Mouse (Mus musculus) forebrain, embryonic 13.5 days (tissue): ENCODE data around the gene Ugt1a8. TPM values are rescaled to one million over a fixed set of nuclear protein-coding genes. Genes with fewer than 3 reads are reported as not detected.
A peak's percentile ranks its signal among the peaks of the same experiment; 100 is the strongest.

Experiments used
- ATAC-seq: fragments of 200-750 bp; cut with Nextera tagmentation; 2 replicates; pipeline ENCODE4 v1.8.0; 2017
- H3K27ac ChIP-seq: fragments of 300-500 bp; sonication (generic); 2 replicates; pipeline ENCODE4 v1.5.1; 2015; ENCODE audit warnings: inconsistent platforms, mild to moderate bottlenecking, moderate library complexity
- H3K27me3 ChIP-seq: fragments of 300-500 bp; sonication (generic); 2 replicates; pipeline ENCODE4 v1.6.1; 2015; ENCODE audit warnings: mild to moderate bottlenecking, inconsistent platforms
- H3K36me3 ChIP-seq: fragments of 300-500 bp; sonication (generic); 2 replicates; pipeline ENCODE4 v1.6.1; 2015; ENCODE audit warnings: mild to moderate bottlenecking, inconsistent platforms; ENCODE audit not compliant: poor library complexity, severe bottlenecking
- H3K4me1 ChIP-seq: fragments of 300-500 bp; sonication (generic); 2 replicates; pipeline ENCODE4 v1.6.1; 2015; ENCODE audit warnings: inconsistent platforms
- H3K4me2 ChIP-seq: fragments of 300-500 bp; sonication (generic); 2 replicates; pipeline ENCODE4 v1.6.1; 2015; ENCODE audit warnings: inconsistent platforms, mild to moderate bottlenecking, moderate library complexity
- H3K4me3 ChIP-seq: fragments of 300-500 bp; sonication (generic); 2 replicates; pipeline ENCODE4 v1.5.1; 2015; ENCODE audit warnings: mild to moderate bottlenecking, inconsistent platforms
- H3K9ac ChIP-seq: fragments of 300-500 bp; sonication (generic); 2 replicates; pipeline ENCODE4 v1.6.1; 2015; ENCODE audit warnings: mild to moderate bottlenecking, inconsistent platforms
- H3K9me3 ChIP-seq: fragments of 300-500 bp; sonication (generic); replicated peaks from 2 replicates; pipeline ENCODE4 v1.6.1; 2016; ENCODE audit warnings: inconsistent platforms
- WGBS: fragments of 180-500 bp; shearing (Covaris S2); methylation state at CpG from one replicate; pipeline ENCODE4 v1.1.7; 2015; 5-methylcytosine and 5-hydroxymethylcytosine counted together
- polyA plus RNA-seq: library from polyadenylated mRNA; unstranded; fragments of >200 nt; fragmentation: Nextera tagmentation; extraction: Ambion mirVana; gene quantifications from 2 replicates; pipeline ENCODE4 v1.2.1, GENCODE M21; 2015

Gene Ugt1a8
- polyA plus RNA-seq, 1 experiment from 2014 or later = not detected

DNA sequence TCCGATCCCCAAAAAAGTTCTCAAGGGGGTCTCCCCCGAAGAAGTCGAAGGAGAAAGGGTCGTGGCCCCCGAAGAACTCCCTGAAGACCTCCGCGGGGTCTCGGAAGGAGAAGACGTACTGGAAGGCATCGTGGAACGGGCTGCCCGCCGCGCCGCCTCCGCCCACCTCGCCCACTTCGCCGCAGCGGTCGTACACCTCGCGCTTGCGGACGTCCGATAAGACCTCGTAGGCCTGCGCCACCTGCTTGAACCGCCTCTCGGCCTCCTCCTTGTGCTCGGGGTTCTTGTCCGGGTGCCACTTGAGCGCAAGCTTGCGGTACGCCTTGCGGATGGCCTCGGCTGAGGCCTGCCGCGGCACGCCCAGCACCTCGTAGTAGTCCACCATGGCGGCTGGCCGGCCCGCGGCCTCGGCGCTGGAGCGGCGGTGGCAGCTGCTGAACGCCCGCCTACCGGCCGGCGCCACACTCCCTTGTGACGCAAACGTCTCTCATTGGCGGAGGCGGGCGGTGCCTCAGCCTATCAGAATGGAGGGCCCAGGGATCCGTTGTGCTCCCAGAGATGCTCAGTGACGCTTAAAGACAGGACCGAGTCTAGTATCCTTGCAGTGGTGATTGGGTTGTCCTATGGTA, 117.8 kb downstream of the Ugt1a8 start, which contains the start of gene Dnajb3:
Gene Dnajb3, minus strand, starts transcription at position 489 of the 629 bp plus-strand sequence.
- Histone ChIP-seq H3K9me3 (peaks cover 5% of the 10 kb centered on the region; the same call in 1 of the 2 replicates), H3K4me3 (peak within 1 kb of the TSS; percentile 50), H3K36me3 (no peaks in the 10 kb centered on the region), H3K4me2 (peak within 1 kb of the TSS; percentile 70), H3K27me3 (no peaks in the 10 kb centered on the region), H3K27ac (no peak within 1 kb of the TSS; the same call in 1 of the 2 replicates), H3K4me1 (no peaks in the 10 kb centered on the region), H3K9ac (peak within 1 kb of the TSS; percentile 74)
- WGBS = 5% methylated on average over 62 of the region's 62 CpGs
- ATAC-seq = peak; percentile 100

DNA sequence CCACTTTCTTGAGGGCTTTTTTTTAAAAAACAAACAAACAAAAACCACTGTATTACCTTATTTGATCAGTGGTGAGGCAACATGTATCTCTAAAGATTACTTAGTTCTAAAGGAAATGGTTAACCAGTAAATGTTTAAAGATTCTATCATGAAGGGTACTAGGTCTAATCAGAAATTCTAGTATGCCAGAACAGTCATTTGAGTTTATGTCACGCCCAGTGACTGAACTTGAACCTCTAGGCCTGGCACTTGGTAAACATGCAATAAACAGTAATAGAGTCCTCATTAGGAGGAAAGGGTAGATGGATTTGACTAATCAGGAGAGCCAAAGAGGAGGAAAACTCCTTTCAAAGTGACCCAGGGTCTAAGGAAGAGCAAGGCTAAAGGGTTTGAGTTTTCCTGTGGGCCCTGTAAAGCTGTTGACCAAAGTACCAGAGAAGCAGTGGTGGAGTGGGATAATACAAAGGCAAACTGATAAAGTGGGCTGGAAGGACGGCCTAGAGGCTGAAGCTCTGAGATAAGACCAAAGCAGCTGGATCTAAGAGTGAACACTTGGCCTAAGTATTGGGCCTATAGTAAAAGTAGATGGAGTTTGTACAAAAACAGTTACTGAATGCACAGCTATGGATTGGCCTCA, 119.3 kb downstream of the Ugt1a8 start:
- no peak overlapping the region for H3K4me3 ChIP-seq
- no peak for ATAC-seq
- 91% methylated on average over 2 of the region's 2 CpGs for WGBS
- peaks cover 13% of the 10 kb centered on the region for H3K9me3 ChIP-seq
- no peaks in the 10 kb centered on the region for H3K36me3 ChIP-seq
- H3K9ac ChIP-seq = no peak overlapping the region
- no peaks in the 10 kb centered on the region for H3K4me1 ChIP-seq
- H3K4me2 ChIP-seq = no peak overlapping the region
- no peaks in the 10 kb centered on the region for H3K27me3 ChIP-seq
- no peak overlapping the region for H3K27ac ChIP-seq

DNA sequence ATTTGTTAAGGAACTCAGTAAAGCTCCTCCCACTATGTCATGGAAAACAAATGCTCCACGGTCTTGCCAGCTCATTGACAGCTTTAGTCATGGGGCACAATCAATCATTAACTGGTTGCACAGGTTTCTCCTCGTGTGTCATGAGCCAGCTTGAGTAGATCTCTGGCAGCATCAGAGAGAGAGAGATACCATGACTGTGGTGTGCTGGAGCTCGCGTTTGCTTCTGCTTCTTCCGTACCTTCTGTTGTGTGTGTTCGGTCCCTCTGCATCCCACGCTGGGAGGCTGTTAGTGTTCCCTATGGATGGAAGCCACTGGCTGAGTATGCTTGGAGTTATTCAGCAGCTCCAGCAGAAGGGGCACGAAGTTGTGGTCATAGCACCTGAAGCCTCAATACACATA, 124.2 kb downstream of the Ugt1a8 start, which contains the start of gene Ugt1a1:
Gene Ugt1a1, plus strand, starts transcription at position 148 of the 400 bp plus-strand sequence.
- Histone ChIP-seq H3K27me3 (no peaks in the 10 kb centered on the region), H3K4me2 (no peak within 1 kb of the TSS), H3K36me3 (no peaks in the 10 kb centered on the region), H3K4me1 (no peaks in the 10 kb centered on the region), H3K9ac (no peak within 1 kb of the TSS), H3K4me3 (no peak within 1 kb of the TSS), H3K9me3 (peaks cover 52% of the 10 kb centered on the region), H3K27ac (no peak within 1 kb of the TSS)
- ATAC-seq = no peak
- 70% methylated on average over 8 of the region's 8 CpGs for WGBS

- peaks cover 59% of the 10 kb centered on the region for H3K9me3 ChIP-seq
- 60% methylated on average over 8 of the region's 8 CpGs for WGBS
Observed at GRCm38 (mm10) chr1:88212341-88213045, 124.9 kb downstream of the Ugt1a8 start.

GRCm38 (mm10) chr1:88213061-88213460, 125.4 kb downstream of the Ugt1a8 start:
- Histone ChIP-seq H3K9ac (no peak overlapping the region), H3K4me3 (no peak overlapping the region), H3K4me1 (no peaks in the 10 kb centered on the region), H3K27me3 (no peaks in the 10 kb centered on the region), H3K4me2 (no peak overlapping the region), H3K27ac (no peak overlapping the region), H3K9me3 (peaks cover 61% of the 10 kb centered on the region), H3K36me3 (no peaks in the 10 kb centered on the region)
- no peak for ATAC-seq
- 77% methylated on average over 1 of the region's 1 CpGs for WGBS

More at GRCm38 (mm10) chr1:88212341-88213045, 124.9 kb downstream of the Ugt1a8 start:
- no peaks in the 10 kb centered on the region for H3K27me3 ChIP-seq
- no peak overlapping the region for H3K4me2 ChIP-seq
- no peaks in the 10 kb centered on the region for H3K4me1 ChIP-seq
- H3K27ac ChIP-seq = no peak overlapping the region
- no peak for ATAC-seq
- no peak overlapping the region for H3K9ac ChIP-seq
- no peak overlapping the region for H3K4me3 ChIP-seq
- no peaks in the 10 kb centered on the region for H3K36me3 ChIP-seq

DNA sequence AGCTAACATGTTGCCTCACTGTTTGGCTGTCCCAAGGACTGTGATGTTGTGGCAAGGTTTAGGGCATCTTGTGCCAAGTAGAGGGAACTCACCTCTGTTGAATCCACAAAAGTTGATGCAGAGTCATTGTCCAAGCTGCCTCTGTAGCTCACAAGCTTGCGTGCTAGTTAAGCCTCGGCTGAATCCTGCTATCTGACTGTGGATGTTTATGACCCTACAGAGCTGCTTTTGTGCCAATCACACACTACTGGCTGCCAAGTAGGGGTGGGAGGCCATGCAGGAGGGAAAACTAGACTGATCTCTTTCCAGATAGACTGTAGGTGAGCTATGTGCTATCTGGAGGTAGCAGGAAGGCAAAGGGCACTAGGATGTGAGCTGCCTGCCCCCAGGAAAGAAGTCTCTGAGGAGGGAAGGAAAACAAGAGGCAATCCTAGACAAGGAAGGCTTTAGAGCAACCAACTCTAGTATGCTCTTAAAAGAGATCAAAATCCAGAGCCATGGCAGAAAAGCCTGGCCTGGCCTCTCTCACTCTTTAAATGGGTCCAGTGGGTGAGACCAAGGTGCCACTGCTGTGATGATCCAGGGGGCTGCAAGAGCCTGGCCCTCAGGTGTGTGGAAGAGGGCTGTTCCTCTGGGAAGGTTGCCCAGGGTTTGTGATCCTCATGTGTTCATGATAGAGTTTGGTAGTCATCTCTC, 126.3 kb downstream of the Ugt1a8 start:
- no peak for ATAC-seq
- Histone ChIP-seq H3K4me1 (no peaks in the 10 kb centered on the region), H3K4me2 (no peak overlapping the region), H3K27me3 (no peaks in the 10 kb centered on the region), H3K36me3 (no peaks in the 10 kb centered on the region), H3K9ac (no peak overlapping the region), H3K4me3 (no peak overlapping the region), H3K27ac (no peak overlapping the region), H3K9me3 (peaks cover 61% of the 10 kb centered on the region)
- WGBS = 83% methylated on average over 2 of the region's 2 CpGs

GRCm38 (mm10) chr1:88214462-88214952, 126.9 kb downstream of the Ugt1a8 start:
- Histone ChIP-seq H3K27ac (no peak overlapping the region), H3K4me3 (no peak overlapping the region), H3K27me3 (no peaks in the 10 kb centered on the region), H3K4me1 (no peaks in the 10 kb centered on the region), H3K9me3 (peaks cover 61% of the 10 kb centered on the region), H3K9ac (no peak overlapping the region), H3K36me3 (no peaks in the 10 kb centered on the region), H3K4me2 (no peak overlapping the region)
- 79% methylated on average over 2 of the region's 2 CpGs for WGBS
- ATAC-seq = no peak

DNA sequence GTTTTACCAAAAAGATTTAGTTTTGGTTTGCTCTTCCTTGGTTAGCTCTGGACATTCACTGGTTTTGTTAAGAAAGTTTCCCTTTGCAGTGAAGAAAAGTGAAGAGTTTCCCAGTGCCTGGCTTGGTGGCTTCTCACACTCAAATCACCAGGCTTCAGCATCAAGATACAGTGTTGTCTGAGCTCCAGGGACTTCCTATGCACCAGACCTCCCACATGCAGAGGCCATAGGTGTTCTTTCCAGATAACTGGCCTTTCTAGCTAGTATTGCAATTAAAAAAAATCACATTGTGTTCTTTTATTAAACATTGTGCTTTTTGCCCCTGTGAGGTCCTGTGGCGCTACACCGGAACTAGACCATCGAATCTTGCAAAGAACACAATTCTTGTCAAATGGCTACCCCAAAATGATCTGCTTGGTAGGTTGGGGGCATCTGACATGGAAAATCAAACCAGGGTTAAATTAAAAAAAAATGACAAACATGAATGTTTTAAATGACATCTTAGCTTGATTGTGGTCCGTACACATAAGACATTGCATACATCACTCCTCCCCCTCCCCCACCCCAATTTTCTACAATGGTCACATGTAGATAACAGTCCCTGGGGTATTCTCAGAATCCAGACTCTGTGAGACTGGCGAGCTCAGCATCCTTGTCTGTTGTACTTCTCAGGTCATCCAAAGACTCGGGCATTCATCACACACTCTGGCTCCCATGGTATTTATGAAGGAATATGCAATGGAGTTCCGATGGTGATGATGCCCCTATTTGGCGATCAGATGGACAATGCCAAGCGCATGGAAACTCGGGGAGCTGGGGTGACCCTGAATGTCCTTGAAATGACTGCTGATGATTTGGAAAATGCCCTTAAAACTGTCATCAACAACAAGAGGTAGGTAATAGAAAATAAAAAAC, 128.1 kb downstream of the Ugt1a8 start:
- no peak for ATAC-seq
- Histone ChIP-seq H3K27ac (no peak overlapping the region), H3K27me3 (no peaks in the 10 kb centered on the region), H3K9ac (no peak overlapping the region), H3K36me3 (no peaks in the 10 kb centered on the region), H3K4me2 (no peak overlapping the region), H3K4me1 (no peaks in the 10 kb centered on the region), H3K4me3 (no peak overlapping the region), H3K9me3 (peaks cover 61% of the 10 kb centered on the region)
- 71% methylated on average over 10 of the region's 10 CpGs for WGBS

GRCm38 (mm10) chr1:88216551-88216950, 128.9 kb downstream of the Ugt1a8 start:
- H3K4me2 ChIP-seq = no peak overlapping the region
- no peaks in the 10 kb centered on the region for H3K27me3 ChIP-seq
- H3K36me3 ChIP-seq = no peaks in the 10 kb centered on the region
- no peak overlapping the region for H3K27ac ChIP-seq
- no peaks in the 10 kb centered on the region for H3K4me1 ChIP-seq
- H3K4me3 ChIP-seq = no peak overlapping the region
- ATAC-seq = no peak
- H3K9ac ChIP-seq = no peak overlapping the region
- WGBS = 67% methylated on average over 2 of the region's 2 CpGs
- peaks cover 58% of the 10 kb centered on the region for H3K9me3 ChIP-seq

- no peak overlapping the region for H3K4me2 ChIP-seq
- H3K9me3 ChIP-seq = peaks cover 54% of the 10 kb centered on the region
- no peak for ATAC-seq
- H3K4me1 ChIP-seq = no peaks in the 10 kb centered on the region
- H3K9ac ChIP-seq = no peak overlapping the region
- H3K36me3 ChIP-seq = no peaks in the 10 kb centered on the region
- H3K27me3 ChIP-seq = no peaks in the 10 kb centered on the region
- H3K27ac ChIP-seq = no peak overlapping the region
- H3K4me3 ChIP-seq = no peak overlapping the region
- 63% methylated on average over 2 of the region's 2 CpGs for WGBS
Observed at GRCm38 (mm10) chr1:88217144-88217543, 129.5 kb downstream of the Ugt1a8 start.

- Histone ChIP-seq H3K27me3 (no peaks in the 10 kb centered on the region), H3K4me3 (no peak overlapping the region), H3K9ac (no peak overlapping the region), H3K4me1 (no peaks in the 10 kb centered on the region), H3K9me3 (peaks cover 51% of the 10 kb centered on the region), H3K36me3 (no peaks in the 10 kb centered on the region), H3K4me2 (no peak overlapping the region), H3K27ac (no peak overlapping the region)
- no peak for ATAC-seq
- 40% methylated on average over 3 of the region's 3 CpGs for WGBS
Observed at GRCm38 (mm10) chr1:88217576-88217975, 130.0 kb downstream of the Ugt1a8 start.
